Mouse (Mus musculus): ENCODE measurements around the gene Clip2. TPM values are rescaled to one million over a fixed set of nuclear protein-coding genes. Genes with fewer than 3 reads are reported as not detected.

Clip2 gene
- polyA plus RNA-seq, 1 experiment from 2014 or later: 3.6 TPM

DNA sequence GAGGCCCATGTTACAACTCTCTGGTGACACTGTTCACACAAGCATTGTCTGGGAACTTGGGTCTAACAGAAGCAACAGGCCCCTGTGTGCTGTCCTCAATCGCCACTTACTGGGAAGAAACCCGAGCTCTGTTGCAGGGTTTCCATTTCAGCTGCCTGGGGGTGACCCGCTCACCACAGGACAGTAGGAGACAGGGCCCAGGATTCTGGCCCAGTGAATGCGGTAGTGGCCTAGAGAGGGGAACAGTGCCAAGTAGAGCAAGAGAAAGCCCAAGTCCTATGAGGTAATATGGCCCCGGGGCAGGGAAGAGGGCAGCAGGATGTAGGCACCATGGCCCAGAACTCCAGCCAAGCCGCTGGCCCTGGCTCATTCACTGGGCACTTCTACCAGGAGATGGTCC, 11.4 kb downstream of the Clip2 start:
- no peaks in the 10 kb centered on the region for H3K27me3 ChIP-seq (replicated peaks)
- H3K9me3 ChIP-seq: no peaks in the 10 kb centered on the region
- no peak overlapping the region for H3K9ac ChIP-seq
- H3K27ac ChIP-seq: peak overlapping the region; percentile 40; the same call in 1 of the 2 replicates
- no peaks in the 10 kb centered on the region for H3K36me3 ChIP-seq
- peaks cover 30% of the 10 kb centered on the region for H3K4me1 ChIP-seq (replicated peaks)
- no peak overlapping the region for H3K4me2 ChIP-seq (replicated peaks)
- H3K4me3 ChIP-seq (replicated peaks): no peak overlapping the region
- ATAC-seq: no peak
- 73% methylated on average over 6 of the region's 6 CpGs for WGBS

DNA sequence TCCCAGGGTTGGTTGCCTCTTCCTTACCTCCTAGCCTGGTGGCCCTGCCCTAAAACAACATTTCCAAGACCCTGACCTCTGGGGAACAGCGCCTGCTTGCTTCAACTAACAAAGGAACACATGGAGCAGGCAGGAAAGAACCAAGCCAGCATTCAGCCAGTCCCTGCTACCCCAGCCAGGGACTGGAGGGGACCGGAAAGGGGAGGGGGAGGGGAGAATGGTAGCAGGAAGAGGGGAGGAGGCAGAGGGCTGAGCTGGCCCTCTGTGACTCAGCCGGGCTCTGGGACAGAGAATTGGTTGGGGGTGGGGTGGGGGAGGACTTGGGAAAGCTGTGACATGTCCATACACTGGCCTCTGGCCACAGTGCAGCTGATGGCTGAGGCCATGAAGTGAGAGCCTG, 12.3 kb downstream of the Clip2 start:
- ATAC-seq: peak; percentile 83
- no peak overlapping the region for H3K4me2 ChIP-seq (replicated peaks)
- H3K27ac ChIP-seq: peak overlapping the region; percentile 81
- H3K27me3 ChIP-seq (replicated peaks): no peaks in the 10 kb centered on the region
- no peaks in the 10 kb centered on the region for H3K9me3 ChIP-seq
- no peak overlapping the region for H3K4me3 ChIP-seq (replicated peaks)
- no peaks in the 10 kb centered on the region for H3K36me3 ChIP-seq
- 6% methylated on average over 3 of the region's 3 CpGs for WGBS
- no peak overlapping the region for H3K9ac ChIP-seq
- peaks cover 30% of the 10 kb centered on the region for H3K4me1 ChIP-seq (replicated peaks)

DNA sequence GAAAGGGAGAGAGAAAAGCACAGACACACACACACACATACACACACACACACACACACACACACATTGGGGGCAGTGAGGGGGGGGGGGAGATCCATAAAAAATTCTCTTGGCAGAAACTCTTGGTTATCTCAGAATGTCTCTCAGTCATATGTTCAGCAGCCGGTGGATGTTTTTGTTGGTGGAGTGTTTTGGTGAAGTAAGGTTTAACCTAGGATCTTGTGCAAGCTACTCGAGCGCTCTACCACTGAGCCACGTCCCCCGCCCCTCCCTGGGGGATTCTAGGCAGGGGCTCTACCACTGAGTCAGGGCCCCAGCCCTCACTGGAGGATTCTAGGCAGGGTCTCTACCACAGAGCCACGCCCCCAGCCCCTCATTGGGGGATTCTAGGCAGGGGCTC, 16.2 kb downstream of the Clip2 start:
- Histone ChIP-seq H3K9me3 (no peaks in the 10 kb centered on the region), H3K4me1 (replicated peaks) (peaks cover 16% of the 10 kb centered on the region; the same call in 1 of the 2 replicates), H3K9ac (no peak overlapping the region), H3K4me3 (replicated peaks) (no peak overlapping the region), H3K36me3 (0 out of 2 replicates have a peak, but pooled peaks cover 3% of the 10 kb centered on the region), H3K27me3 (replicated peaks) (no peaks in the 10 kb centered on the region), H3K4me2 (replicated peaks) (no peak overlapping the region), H3K27ac (no peak overlapping the region)
- 86% methylated on average over 6 of the region's 6 CpGs for WGBS
- no peak for ATAC-seq

DNA sequence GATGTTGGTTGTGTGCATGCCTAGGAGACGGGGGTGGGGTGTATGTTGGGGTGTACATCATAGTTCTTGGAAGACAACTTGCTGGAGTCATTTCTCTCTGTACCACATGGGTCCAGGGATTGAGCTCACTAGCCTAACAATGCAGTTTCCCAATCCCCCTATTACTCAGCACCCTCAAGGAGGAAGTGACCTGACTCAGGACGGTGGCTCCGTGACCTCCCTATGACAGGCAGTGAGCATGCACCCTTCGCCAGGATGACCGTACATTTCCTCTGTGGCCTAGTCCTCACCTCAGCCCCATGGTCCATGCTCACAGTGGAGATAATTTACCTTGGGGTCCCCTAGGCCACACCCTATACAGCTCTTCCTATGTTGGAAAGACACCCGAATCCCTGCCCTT, 19.8 kb downstream of the Clip2 start:
- H3K9ac ChIP-seq: no peak overlapping the region
- H3K9me3 ChIP-seq: no peaks in the 10 kb centered on the region
- 0 out of 2 replicates have a peak, but pooled peaks cover 5% of the 10 kb centered on the region for H3K4me1 ChIP-seq (replicated peaks)
- H3K27me3 ChIP-seq (replicated peaks): no peaks in the 10 kb centered on the region
- H3K36me3 ChIP-seq: 0 out of 2 replicates have a peak, but pooled peaks cover 3% of the 10 kb centered on the region
- WGBS: 97% methylated on average over 6 of the region's 6 CpGs
- no peak for ATAC-seq
- H3K27ac ChIP-seq: no peak overlapping the region
- no peak overlapping the region for H3K4me2 ChIP-seq (replicated peaks)
- no peak overlapping the region for H3K4me3 ChIP-seq (replicated peaks)

GRCm38 (mm10) chr5:134531585-134531984, 20.6 kb downstream of the Clip2 start:
- H3K27ac ChIP-seq: no peak overlapping the region
- H3K9ac ChIP-seq: no peak overlapping the region
- 0 out of 2 replicates have a peak, but pooled peaks cover 5% of the 10 kb centered on the region for H3K4me1 ChIP-seq (replicated peaks)
- ATAC-seq: no peak
- H3K36me3 ChIP-seq: 0 out of 2 replicates have a peak, but pooled peaks cover 3% of the 10 kb centered on the region
- H3K4me2 ChIP-seq (replicated peaks): no peak overlapping the region
- H3K9me3 ChIP-seq: no peaks in the 10 kb centered on the region
- H3K4me3 ChIP-seq (replicated peaks): no peak overlapping the region
- 78% methylated on average over 9 of the region's 9 CpGs for WGBS
- no peaks in the 10 kb centered on the region for H3K27me3 ChIP-seq (replicated peaks)

GRCm38 (mm10) chr5:134530830-134531229, 21.4 kb downstream of the Clip2 start:
- Histone ChIP-seq H3K27me3 (replicated peaks) (no peaks in the 10 kb centered on the region), H3K9me3 (no peaks in the 10 kb centered on the region), H3K4me3 (replicated peaks) (no peak overlapping the region), H3K4me1 (replicated peaks) (0 out of 2 replicates have a peak, but pooled peaks cover 5% of the 10 kb centered on the region), H3K4me2 (replicated peaks) (no peak overlapping the region), H3K9ac (no peak overlapping the region), H3K27ac (no peak overlapping the region), H3K36me3 (0 out of 2 replicates have a peak, but pooled peaks cover 3% of the 10 kb centered on the region)
- WGBS: 80% methylated on average over 7 of the region's 7 CpGs
- ATAC-seq: no peak

DNA sequence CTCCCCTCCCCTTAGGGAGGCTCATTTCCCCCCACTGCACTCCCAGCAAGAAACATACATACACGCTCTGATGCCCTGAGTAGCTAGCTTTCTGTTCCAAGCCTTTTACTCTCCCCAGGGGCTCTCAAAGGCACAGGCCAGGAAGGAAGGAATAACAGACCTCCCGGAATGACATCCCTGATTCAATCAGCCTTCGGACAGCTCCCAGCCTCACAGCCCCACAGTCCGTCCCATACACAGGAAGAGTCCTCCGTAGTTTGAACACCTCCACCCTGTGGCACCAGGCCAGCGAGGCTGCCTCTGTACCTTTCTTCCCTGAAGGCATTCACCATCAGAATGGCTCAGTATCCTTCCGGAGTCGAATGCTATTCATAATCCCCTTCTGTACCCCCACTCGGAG, 23.7 kb downstream of the Clip2 start:
- no peaks in the 10 kb centered on the region for H3K36me3 ChIP-seq
- H3K4me1 ChIP-seq (replicated peaks): 0 out of 2 replicates have a peak, but pooled peaks cover 5% of the 10 kb centered on the region
- no peak overlapping the region for H3K9ac ChIP-seq
- ATAC-seq: no peak
- no peak overlapping the region for H3K4me3 ChIP-seq (replicated peaks)
- WGBS: 53% methylated on average over 9 of the region's 9 CpGs
- no peak overlapping the region for H3K4me2 ChIP-seq (replicated peaks)
- no peaks in the 10 kb centered on the region for H3K27me3 ChIP-seq (replicated peaks)
- no peaks in the 10 kb centered on the region for H3K9me3 ChIP-seq
- H3K27ac ChIP-seq: no peak overlapping the region

GRCm38 (mm10) chr5:134525971-134526711, 26.1 kb downstream of the Clip2 start:
- Histone ChIP-seq H3K9ac (no peak overlapping the region), H3K4me1 (replicated peaks) (0 out of 2 replicates have a peak, but pooled peaks cover 5% of the 10 kb centered on the region), H3K9me3 (no peaks in the 10 kb centered on the region), H3K27ac (no peak overlapping the region), H3K4me2 (replicated peaks) (no peak overlapping the region), H3K4me3 (replicated peaks) (no peak overlapping the region), H3K27me3 (replicated peaks) (no peaks in the 10 kb centered on the region), H3K36me3 (peaks cover 14% of the 10 kb centered on the region)
- no peak for ATAC-seq
- WGBS: 92% methylated on average over 15 of the region's 15 CpGs

DNA sequence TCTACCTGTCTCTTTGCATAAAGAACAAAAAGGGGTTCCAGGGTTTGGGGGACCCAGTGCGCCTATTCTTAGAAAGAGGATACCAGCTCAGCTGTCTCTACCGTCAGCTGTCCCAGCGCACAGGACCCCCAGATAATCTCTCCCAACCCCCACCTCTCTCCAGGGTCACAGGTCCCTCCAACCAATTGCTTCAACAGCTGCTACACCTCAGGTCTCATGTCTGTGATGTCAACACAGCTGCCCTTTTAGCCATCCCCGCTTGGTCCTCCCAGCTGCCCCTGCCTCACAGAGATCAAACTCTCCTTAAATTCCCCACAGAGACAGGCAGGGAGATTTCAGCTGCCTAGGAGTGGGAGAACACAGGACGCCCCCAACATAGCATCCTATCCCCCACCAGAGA, 28.5 kb downstream of the Clip2 start:
- peaks cover 20% of the 10 kb centered on the region for H3K36me3 ChIP-seq
- H3K4me3 ChIP-seq (replicated peaks): no peak overlapping the region
- H3K4me2 ChIP-seq (replicated peaks): no peak overlapping the region
- 89% methylated on average over 5 of the region's 5 CpGs for WGBS
- H3K27me3 ChIP-seq (replicated peaks): no peaks in the 10 kb centered on the region
- H3K4me1 ChIP-seq (replicated peaks): 0 out of 2 replicates have a peak, but pooled peaks cover 2% of the 10 kb centered on the region
- ATAC-seq: no peak
- no peak overlapping the region for H3K27ac ChIP-seq
- no peaks in the 10 kb centered on the region for H3K9me3 ChIP-seq
- H3K9ac ChIP-seq: no peak overlapping the region

- no peaks in the 10 kb centered on the region for H3K4me1 ChIP-seq (replicated peaks)
- no peak overlapping the region for H3K4me3 ChIP-seq (replicated peaks)
- no peak overlapping the region for H3K9ac ChIP-seq
- H3K27me3 ChIP-seq (replicated peaks): no peaks in the 10 kb centered on the region
- ATAC-seq: no peak
- no peak overlapping the region for H3K27ac ChIP-seq
- no peaks in the 10 kb centered on the region for H3K9me3 ChIP-seq
- 92% methylated on average over 26 of the region's 26 CpGs for WGBS
- H3K4me2 ChIP-seq (replicated peaks): no peak overlapping the region
- peaks cover 25% of the 10 kb centered on the region for H3K36me3 ChIP-seq
Measured at GRCm38 (mm10) chr5:134522524-134522923, 29.7 kb downstream of the Clip2 start.

DNA sequence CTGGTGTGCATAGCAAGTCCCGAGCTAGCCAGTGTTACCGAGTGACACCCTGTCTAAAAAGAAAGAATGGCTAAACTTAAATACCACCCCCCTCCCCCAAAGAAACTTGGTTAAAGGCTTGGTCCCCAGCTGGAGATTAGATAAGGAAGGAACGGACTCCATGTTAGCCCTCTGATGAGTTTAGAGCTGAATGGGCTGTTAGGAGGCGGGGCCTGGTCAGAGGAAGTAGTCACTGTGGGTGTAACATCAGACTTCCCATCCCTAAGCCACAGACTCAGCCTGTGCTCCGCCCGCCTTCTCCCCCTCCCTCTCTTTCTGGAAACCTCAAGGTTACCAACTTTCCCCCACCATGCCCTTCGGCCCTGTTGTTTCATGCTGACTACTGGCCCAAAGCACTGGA, 30.4 kb downstream of the Clip2 start:
- peaks cover 30% of the 10 kb centered on the region for H3K36me3 ChIP-seq
- ATAC-seq: no peak
- H3K9me3 ChIP-seq: no peaks in the 10 kb centered on the region
- no peak overlapping the region for H3K27ac ChIP-seq
- H3K4me2 ChIP-seq (replicated peaks): no peak overlapping the region
- H3K4me1 ChIP-seq (replicated peaks): no peaks in the 10 kb centered on the region
- 84% methylated on average over 7 of the region's 7 CpGs for WGBS
- no peak overlapping the region for H3K4me3 ChIP-seq (replicated peaks)
- no peak overlapping the region for H3K9ac ChIP-seq
- H3K27me3 ChIP-seq (replicated peaks): no peaks in the 10 kb centered on the region

DNA sequence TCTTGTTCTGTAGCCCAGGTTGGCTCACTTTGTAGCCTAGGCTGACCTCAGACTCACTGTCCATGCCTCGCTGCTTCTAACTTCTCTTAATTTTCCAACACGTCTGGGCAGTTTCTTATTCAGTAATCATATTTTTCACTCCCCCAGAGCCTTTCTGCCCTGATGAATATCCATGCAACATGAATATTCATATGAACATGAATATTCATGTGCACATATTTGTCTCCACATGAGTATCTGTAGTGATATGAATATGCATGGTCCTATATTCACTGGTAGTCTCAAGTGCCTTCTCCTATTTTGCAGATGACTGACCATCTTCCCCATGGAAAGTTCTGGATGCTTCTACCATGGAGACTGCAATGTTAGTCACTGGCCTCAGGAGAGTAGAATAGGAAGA, 31.1 kb downstream of the Clip2 start:
- Histone ChIP-seq H3K36me3 (peaks cover 37% of the 10 kb centered on the region), H3K27me3 (replicated peaks) (no peaks in the 10 kb centered on the region), H3K9me3 (no peaks in the 10 kb centered on the region), H3K4me2 (replicated peaks) (no peak overlapping the region), H3K27ac (no peak overlapping the region), H3K4me1 (replicated peaks) (no peaks in the 10 kb centered on the region), H3K9ac (no peak overlapping the region), H3K4me3 (replicated peaks) (no peak overlapping the region)
- 96% methylated on average over 2 of the region's 2 CpGs for WGBS
- ATAC-seq: no peak

- H3K4me2 ChIP-seq (replicated peaks): no peak overlapping the region
- no peaks in the 10 kb centered on the region for H3K4me1 ChIP-seq (replicated peaks)
- no peak overlapping the region for H3K27ac ChIP-seq
- WGBS: 93% methylated on average over 4 of the region's 4 CpGs
- no peak overlapping the region for H3K4me3 ChIP-seq (replicated peaks)
- H3K9me3 ChIP-seq: no peaks in the 10 kb centered on the region
- H3K9ac ChIP-seq: no peak overlapping the region
- no peak for ATAC-seq
- peaks cover 47% of the 10 kb centered on the region for H3K36me3 ChIP-seq
- no peaks in the 10 kb centered on the region for H3K27me3 ChIP-seq (replicated peaks)
Measured at GRCm38 (mm10) chr5:134520120-134520519, 32.1 kb downstream of the Clip2 start.
